Mouse (Mus musculus) layer of hippocampus, postnatal 10 days (tissue): ENCODE measurements at regions not wholly inside any gene's neighbourhood (a gene's known extent, or its start where the extent isn't known, plus 50 kb on each side); places are given as distances from the start of the nearest gene placed in this dataset.

Experiments used
- DNase-seq, 2 experiments: peaks; one replicate each; pipeline ENCODE4 v3.0.0; 2021; ENCODE audit warnings: low spot score in 2 of 2

DNA sequence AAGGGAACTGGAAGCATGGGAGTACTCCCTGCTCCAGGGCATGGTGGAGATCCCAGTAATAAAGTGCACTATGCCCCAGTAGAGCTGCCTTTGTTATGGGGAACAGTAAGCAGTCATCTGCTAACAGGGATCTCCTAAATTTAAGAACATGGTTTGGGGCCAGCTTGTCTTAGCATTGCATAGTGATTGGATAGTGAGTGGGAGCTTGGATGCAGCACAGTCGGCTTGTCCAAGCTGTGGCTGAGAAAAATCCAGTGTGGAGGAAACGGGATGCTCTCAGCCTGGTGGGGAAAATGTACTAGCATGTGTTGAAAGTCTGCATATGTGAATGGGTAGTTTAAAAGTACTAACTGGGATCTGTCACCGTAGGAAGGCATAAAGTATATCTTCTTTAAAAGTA, 326.6 kb upstream of the Apob start:
- no peak for DNase-seq

DNA sequence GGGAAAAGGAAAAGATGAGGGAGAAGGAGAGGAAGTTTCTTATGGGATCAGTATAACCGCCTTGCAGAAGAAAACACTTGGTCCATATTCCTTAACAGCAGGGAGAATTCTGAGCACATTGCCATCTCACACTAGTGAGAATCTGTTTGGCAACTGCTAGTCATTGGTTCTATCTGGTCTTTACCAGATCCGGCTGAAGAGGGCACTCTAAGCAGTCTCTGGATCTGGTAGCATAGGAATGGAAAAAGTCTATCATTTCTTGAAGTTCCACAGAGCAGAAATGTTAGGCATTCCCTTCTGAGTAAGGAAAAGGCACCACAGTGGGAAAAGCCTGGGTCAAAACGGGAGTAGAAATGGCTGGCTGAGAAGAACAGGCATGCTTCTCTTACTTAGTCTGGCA, 315.4 kb upstream of the Apob start:
- no peak for DNase-seq

DNA sequence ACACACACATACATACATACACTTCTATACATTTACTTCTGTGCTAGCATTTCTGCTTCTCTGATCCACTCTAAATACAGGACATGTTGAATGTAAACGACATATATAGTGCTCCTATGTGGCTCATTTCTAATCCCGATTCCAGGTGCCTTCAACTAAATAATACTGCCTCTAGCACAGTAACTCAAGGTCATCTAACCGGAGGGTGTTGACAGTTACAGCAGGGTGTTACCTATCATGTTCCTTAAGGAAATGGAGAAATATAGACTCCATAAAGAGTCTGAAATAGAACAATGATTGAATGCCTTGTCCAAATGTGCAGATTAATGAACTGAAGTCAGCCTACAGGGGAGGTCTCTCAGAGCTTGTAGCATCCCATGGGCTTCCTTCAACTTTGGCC, 307.3 kb upstream of the Apob start:
- DNase-seq = no peak

DNA sequence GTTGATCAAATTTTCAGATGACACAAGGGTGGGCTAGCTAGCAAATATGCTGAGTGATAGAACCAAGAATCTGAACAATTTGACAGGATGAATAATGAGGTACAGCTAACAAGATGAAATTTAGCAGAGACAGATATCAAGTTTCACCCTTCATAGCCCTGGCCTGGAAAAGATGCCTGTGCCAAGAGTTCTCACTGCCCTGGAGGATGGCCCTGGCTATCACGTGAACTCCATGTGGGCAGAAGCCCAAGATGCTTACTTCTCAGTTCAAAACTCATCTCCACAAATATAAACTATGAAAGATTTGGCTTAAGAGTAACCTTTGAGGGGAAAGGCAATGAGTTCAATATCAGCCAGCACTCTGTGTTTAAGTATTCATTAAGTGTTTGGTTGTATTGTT, 306.9 kb upstream of the Apob start:
- DNase-seq = no peak

DNA sequence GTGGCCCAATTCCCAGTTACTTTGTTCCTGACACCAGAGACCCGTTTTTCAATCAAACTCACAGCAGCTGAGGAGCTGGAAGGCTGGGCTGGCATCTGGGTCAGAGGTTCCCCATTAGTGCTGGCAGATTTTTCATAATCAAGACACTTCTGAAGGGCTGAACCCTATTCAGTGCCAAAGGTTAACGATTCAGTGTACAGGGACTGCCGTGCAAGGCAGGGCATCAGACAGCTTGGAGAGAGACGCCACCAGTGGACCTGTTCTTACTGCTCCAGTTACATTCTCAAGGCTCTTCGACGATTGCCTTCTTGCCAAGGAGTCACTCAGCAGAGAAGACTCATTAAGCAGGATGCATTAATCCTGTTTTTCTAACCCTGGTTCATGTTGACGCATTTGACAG, 285.5 kb upstream of the Apob start:
- DNase-seq = no peak

DNA sequence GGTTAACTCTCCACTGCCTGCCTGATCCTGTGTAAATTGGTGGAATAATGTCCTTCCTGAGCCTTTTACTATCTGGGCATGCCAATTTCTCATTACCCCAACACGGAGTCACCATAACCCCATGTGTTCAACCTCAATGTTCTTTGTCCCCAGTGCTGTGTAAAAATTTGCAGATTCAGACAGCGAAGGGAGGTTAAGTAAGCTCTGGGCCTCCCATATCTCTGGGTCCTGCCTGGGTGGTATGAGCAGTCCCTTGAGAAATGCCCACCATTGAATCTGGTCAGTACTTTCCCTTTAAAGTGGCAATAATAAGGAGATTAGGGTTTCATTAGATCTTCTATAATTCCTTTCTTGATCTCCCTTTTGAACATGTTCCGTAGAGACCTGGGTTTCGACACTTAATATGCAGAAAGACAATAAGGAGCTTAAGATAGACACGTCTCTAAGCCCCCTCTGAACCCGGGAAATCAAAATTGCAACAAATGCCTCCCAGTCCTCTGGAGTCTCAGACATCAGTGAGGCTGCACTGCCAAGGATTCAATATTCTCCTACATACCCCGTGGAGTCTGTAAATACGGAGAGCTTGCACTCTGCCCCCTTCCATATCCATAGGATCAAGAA, 279.0 kb upstream of the Apob start:
- no peak for DNase-seq

DNA sequence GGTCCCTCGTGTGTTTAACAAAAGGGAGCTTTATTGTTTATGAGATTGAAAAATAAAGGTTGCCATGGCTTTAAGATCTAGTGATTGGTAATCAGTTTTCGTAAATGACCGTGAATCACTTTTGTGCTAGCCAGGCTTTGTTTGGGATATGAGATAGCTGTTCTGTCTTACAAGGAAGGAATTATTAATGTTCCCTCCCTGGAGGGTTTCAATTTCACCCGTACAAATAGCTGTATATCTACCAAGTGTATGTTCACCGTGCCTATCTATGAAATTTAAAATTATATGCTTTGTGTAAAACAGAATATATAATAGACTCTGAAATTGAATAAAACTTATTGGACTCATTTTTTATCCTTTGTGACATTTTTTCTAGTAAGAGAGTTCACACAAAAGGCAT, 268.3 kb upstream of the Apob start:
- DNase-seq = no peak

DNA sequence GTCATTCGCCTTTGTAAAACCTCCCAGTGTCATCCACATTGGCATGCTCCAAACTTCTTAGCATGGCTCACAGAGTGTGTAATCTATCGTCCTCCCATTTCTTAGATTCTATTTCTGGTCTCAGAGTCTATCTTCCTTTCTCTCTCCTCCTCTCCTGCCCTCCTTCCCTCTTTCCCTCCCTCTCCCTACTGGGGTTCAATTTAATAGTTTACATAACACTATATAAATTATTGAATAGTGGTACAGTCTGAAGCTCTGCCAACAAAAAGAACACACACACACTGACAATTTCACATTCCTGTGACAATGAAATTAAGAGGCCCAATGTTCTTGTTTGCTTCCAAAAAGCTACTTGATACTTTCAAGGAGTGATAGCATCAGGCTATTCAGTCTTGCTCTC, 267.6 kb upstream of the Apob start:
- DNase-seq = no peak

DNA sequence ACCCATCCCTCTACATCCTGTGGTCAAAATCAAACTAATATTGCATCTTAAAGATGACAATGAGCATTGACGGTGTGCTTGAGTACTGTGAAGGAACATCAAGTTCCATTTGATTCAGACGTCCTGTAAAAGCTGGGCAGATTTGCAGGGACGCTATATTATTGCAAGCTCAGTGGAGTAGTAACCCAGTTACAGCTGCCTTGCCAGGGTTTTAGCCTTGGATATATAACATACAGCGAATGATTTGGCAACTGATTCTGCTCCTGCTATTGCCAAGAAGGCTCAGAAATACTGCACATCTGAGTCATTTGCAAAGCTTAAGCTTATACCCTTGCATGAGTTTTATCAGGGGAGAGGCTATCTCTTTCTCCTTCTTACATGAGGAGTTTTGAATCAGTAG, 262.4 kb upstream of the Apob start:
- DNase-seq = no peak

DNA sequence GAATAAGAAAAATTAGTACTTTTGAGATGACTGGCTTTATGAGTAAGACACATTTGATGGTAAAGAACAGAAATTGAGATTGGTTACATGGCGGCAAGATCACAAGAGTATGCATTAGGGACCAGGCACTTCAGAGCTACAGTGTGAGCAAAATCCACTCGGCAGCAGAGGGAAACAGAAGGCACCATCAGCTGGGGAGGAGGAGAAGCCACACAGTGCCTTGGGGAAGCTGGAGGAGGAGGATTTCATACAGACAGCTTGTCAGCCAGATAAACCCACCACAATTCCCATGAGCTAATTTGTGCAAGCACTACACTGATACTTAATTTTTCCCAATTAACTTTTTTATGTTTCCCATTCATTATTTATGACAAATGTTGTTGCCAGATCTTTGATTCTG, 258.9 kb upstream of the Apob start:
- DNase-seq = peak; percentile 34 to 44

DNA sequence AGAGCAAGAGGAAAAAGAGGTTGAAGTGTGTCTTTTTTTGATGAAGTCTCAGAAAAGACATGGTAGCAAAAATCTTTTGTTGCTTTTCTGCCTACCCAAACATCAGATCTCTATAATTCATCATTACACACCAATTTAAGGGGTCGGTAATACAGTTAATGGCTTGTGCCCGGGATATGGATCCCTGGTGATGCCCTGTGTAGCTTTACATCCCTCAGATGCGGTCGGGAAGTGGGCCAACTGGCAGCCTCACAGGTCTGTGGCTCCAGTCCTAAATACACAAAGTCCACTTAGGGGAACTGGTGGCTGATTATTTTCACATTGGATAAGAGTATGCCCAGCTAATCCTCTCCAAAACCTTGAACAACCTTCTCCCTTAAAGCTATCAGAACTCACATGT, 258.4 kb upstream of the Apob start:
- DNase-seq = no peak

DNA sequence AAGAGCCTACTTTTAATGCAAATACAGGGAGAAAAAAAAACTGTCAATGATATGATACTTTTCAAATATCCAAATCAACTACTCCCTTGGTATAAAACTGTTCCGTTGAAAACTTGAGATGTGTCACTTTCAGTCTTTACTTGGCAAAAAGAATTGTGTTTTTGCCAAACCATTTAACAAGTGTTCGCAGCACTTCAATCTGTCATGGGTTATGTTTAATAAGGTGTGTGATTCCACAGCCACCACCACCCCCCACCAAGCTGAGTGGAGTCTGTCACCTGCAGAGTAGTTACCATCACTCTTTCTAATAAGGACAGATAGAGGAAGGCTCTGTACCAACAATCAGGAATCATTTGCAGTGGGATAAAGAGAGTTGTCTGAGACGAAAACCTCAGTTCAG, 252.5 kb upstream of the Apob start:
- no peak for DNase-seq

DNA sequence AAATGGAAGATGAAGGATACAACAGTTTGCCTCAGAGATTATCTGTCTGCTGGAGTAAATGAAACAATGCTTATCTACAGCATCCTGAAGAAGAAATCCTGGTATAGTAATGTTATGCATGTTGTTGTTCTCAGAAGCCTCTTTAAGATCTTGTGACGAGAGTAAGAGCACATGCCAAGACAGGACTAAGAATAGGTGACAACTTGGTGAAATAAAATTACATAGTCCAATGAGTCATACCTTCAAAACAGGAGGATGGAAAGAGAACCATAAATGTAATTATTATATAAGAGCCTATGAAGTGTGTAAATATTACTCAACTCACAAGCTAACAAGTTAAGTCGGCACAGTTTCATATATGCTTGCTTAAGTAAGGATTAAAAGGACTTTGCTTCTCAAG, 239.4 kb upstream of the Apob start:
- DNase-seq = no peak

DNA sequence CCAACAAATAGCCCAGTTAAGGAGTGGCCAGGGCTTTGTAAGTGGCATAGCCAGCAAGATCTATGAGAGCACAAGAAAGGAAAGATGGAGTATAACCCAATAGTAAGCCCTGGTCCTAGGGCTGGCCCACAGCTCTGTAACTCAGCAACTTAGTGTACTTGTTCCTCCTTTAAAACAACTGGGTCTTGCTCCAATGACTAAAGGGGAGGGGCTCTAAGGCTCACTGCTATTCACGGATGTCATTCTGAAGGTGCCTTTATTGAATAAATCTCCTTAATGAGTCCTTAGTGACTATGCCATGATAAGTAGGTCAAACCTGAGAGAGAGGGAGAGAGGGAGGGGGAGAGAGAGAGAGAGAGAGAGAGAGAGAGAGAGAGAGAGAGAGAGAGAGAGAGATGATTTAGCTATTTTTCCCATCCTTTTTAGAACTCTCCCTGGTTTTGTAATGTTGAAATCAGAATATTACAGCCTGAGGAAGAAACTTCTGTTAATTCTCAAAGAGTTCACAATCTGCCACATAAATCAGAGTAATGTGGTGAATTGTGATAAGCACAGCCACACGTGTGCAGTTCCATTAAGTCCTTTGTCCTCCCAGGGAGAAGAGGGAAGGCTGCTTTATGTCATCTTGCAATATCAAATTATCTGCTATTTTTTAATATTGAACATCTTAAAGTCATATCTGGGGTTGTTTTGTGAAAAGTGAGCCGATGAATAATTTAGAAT, 238.7 kb upstream of the Apob start:
- DNase-seq = no peak

DNA sequence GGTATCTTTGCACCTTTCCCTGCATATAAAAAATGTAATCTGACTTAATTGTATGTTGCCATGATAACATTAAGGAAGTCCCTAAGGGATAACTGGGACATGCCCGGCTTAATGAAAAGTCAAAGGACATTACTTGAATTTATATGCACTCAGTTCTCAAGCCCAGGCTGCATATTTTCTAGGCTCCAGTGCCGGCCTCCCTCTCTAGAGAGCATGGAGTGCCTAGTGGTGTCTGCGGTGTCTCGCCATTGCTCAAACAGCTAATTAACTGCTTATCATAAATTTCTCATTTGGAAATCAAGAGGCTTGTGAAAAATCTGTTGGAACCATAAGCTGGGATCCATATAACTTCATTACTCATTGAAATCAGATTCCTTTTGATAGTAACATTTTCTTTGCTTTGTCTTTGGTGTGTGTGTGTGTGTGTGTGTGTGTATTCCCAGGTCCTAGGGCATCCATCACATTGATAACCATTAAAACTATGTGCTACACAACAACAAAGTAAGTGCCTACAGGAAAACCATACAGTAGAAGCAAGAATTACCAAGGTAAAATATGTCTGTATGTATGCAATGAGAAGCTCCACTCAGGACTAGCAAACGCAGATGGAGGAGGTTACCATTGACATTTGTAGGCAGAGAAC, 238.0 kb upstream of the Apob start:
- DNase-seq = no peak

DNA sequence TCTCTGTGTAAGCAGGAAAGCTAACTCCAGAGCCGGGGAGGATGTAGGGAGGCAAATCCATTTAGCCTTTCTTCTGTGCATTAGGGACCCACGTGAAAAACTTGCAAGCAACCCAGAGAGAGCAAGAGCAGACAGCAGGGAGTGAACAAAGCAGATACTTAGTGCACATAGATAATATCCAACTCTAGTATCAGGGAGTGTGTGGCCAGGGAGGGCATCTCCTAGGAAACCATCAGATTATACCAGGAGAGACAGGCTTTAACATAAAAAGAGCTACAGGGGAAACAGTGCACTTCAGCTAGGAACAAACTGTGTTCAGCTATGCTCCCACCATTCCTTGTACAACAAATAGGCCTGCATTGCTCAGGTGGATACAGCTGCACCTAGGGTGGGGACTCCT, 230.7 kb upstream of the Apob start:
- DNase-seq = no peak

DNA sequence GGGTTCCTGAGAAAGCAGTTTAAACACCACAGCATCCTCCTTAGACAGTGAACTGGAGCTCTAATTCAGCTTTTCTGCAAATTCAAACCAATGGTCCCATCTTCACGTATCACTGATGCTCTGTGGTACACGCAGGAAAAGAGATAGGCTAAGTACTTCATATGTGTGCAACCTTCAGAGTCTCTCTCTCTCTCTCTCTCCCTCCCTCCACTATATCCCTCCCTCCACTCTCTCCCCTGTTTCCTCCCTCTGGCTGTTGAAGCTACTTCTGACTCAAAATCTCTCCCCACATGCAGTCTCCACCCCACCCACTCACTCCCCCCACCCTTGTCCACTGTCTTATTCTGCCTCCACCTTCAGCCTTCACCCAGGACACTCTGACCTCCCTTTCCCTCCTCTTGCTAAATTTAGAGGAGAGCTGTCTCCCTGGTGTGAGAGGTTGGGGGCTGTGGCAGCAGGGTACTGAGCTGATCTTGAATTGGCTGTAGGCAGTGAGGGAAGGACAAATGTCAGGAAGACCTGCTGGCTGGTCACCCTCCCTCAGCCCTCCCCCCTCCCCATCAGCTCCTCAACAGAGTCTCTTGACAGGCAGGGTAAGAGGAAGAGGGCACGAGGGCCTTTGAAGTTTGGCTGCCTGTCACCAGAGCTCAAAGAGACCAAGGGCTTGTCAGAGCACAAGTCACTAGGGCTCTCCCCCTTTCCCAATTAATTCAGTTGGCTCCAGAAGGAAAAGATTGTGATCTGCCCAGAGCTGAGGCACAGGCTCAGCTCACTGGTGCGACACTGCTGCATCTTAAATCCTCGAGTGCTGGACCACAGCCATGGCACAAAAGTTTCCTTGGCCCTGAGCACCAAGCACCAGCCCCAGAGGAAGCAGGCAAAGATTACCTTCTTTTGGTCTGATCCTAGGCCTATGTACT, 227.9 kb upstream of the Apob start:
- no peak for DNase-seq

DNA sequence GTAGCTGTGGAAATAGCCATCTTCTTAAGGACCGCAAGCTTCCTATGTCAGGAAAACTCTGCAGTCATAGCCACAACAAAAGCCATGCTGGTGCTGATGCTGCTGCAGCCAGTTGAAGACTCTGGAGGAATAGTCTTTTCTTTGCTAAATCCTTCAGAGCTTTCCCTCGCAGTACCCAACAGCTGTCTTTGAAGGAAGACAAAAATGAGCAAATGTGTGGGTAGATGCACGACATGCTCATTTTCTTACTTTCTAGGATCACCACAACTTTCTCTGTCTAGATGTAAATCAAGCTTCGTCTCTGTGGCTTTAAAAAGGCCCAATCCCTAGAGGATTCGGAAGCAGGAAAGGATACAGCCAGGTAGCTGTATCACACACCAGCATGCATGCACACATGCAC, 222.6 kb upstream of the Apob start:
- DNase-seq = no peak

DNA sequence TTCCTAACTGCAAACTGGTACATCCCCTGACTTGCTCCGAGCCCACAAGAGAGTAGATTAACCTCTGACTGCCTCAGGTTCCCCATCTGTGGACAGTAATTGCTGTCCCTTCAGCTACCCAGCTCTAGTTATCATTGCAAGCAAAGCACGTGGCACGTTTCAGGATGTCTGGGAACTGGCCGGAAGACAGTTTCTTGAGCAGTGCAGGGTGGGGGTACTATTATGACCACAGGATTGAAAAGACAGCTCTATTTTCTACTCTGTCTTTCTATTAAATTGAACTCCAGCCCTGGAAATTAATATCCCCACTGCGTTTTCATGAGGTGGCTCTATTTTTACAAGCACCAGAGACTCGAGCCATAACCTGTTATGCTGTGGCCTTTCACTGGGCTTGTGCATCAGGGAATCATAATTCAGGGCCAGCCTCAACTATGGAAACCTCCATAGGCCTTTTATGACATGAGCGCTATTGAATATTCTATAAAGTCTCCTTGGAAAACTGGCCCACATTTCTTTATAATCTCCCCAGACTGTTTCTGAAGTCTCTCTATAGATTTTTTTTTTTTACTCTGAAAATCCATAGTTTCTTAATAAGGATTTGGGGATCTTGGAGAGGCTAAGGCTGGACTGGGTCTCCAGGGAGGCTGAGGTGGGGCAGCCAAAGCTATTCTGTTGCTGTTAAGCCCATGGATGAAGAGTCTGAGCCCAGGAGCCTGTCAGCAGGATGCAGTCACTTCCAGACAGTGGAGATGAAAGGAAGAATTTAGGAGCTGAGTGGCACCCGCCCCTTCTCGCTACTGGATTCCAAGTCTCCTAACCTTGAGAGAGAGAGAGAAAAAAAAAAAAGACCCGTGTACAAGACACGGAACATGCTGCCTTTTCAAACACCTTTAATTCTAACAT, 212.4 kb upstream of the Apob start:
- no peak for DNase-seq

DNA sequence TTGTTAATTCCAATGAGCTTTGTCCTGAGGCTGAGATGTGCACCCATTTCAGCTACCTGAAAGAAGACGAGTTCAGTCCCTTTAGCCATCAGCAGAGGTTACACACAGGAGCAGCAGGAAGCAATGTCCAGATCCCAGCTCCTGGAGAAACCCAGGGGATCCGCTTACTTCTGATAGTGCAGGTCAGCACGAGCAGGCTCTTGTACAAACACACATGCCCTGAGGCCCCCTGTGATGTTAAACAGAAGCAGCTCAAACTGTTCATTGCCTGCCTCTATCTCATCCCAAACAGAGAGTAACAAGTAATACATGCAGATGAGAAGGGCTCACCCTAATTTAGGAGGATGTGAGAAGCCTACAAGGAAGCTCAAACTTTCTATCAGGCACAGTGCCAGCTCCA, 203.3 kb upstream of the Apob start:
- no peak for DNase-seq

DNA sequence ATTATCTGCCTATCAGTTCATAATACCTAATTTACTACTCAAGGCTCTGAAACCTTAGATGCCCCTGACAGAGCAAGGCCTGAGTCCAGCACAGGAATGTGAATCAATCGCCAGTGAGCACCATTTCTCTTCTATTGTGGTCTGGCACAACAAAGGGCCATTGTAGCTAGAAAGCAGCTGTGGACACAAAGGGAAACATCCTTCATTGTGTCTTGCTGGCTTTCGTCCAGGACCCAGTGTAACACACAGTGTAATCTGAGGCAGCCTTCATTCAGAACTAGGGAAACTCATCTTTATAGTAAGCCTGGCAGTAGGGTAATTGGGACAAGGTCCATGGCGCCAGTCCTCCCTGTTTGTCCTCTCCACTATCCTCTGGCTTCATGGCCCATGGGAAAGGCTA, 201.1 kb upstream of the Apob start:
- DNase-seq = no peak
